8 mouse cellular contexts compared by ENCODE assay signal in the genomic region with DNA sequence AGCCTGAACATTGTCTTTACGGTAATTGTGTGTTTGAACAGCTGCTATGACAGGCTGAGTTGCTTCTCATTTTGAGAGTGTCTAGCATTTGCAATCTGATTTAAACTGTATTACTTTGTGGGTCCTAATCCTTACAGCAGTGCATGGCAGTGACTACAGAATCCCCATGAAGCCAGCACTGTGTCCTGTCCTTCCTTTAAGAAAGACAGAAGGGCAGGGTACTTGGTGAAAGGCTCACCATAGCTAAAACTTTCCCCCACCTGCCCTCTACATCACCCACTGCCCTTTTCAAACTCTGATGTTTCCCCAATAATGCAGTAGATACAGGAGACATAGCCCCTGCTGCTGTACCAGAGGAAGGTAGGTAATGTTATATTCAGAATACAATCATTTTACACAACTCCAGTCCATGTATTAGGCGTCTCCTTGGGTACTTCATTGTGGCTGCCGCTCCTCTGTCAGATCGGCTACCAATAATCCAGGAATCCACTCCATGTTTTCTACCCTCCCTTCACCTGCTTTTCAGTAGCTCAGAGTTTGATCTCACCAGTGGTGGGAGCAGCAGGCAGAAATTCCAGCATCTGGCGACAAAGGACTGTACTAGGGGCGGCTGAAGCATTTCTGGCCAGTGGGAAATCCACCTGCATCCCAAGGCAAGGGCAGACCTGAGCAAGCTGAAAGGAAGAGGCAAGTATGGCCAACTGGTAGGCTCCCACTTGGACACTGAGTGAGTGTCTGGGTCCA.
DNase-seq lines count a peak whose midpoint lies in the region; ATAC-seq and TF ChIP-seq lines count a peak whose summit lies in the region.

No protein-coding gene starts in this region.

- DNase-seq in urinary bladder, postnatal 14 days (ENCODE audit: low spot score): peak; percentile 24
- DNase-seq in urinary bladder, postnatal 10 days (ENCODE audit: low spot score): no peak
- DNase-seq in hindbrain, postnatal 0 days (ENCODE audit: low spot score): peak; percentile 92
- DNase-seq in left cerebral cortex, postnatal 14 days (ENCODE audit: low spot score in 2 of 2): peak; percentile 67 to 87
- peak; percentile 47 for DNase-seq in stomach, postnatal 0 days (ENCODE audit: low spot score)
- no peak for DNase-seq in gastrocnemius, postnatal 14 days

- ATAC-seq in embryonic facial prominence, embryonic 13.5 days (ENCODE audit: insufficient number of reproducible peaks, insufficient read depth, low FRiP score, low TSS enrichment, low read depth): peak; percentile 20; the same call in 1 of the 2 replicates
- peak; percentile 91 for ATAC-seq in hindbrain, postnatal 0 days
- ATAC-seq in midbrain, embryonic 13.5 days: peak; percentile 84
- ATAC-seq in stomach, postnatal 0 days (ENCODE audit: low FRiP score, low TSS enrichment): peak; percentile 65

- peak overlapping the region; percentile 43 for H3K4me2 ChIP-seq in embryonic facial prominence, embryonic 13.5 days
- peak overlapping the region; percentile 56 for H3K4me2 ChIP-seq in hindbrain, postnatal 0 days (ENCODE audit: low read depth, low read length)
- H3K4me2 ChIP-seq in midbrain, embryonic 13.5 days (replicated peaks): peak overlapping the region; percentile 60
- H3K4me2 ChIP-seq in stomach, postnatal 0 days (replicated peaks; ENCODE audit: low read depth): peak overlapping the region; percentile 3; the same call in 1 of the 2 replicates

- no peak overlapping the region for H3K9ac ChIP-seq in embryonic facial prominence, embryonic 13.5 days
- H3K9ac ChIP-seq in hindbrain, postnatal 0 days (replicated peaks; ENCODE audit: low read length): peak overlapping the region; percentile 45
- peak overlapping the region; percentile 68 for H3K9ac ChIP-seq in midbrain, embryonic 13.5 days (replicated peaks)
- no peak overlapping the region for H3K9ac ChIP-seq in stomach, postnatal 0 days (ENCODE audit: low read length)

- H3K36me3 ChIP-seq in embryonic facial prominence, embryonic 13.5 days: no peaks in the 10 kb centered on the region
- no peaks in the 10 kb centered on the region for H3K36me3 ChIP-seq in hindbrain, postnatal 0 days (ENCODE audit: insufficient read depth, low read length)
- no peaks in the 10 kb centered on the region for H3K36me3 ChIP-seq in midbrain, embryonic 13.5 days
- H3K36me3 ChIP-seq in stomach, postnatal 0 days (ENCODE audit: control insufficient read depth, insufficient read depth, low read length): no peaks in the 10 kb centered on the region

- TF ChIP-seq CTCF in hindbrain, postnatal 0 days (IDR thresholded peaks at IDR 0.05; ENCODE audit: low read depth): no peak; the same call in 1 of the 2 replicates
- TF ChIP-seq CTCF in stomach, postnatal 0 days (IDR thresholded peaks at IDR 0.05; ENCODE audit: low read depth): no peak

- no peaks in the 10 kb centered on the region for H3K9me3 ChIP-seq in embryonic facial prominence, embryonic 13.5 days
- no peaks in the 10 kb centered on the region for H3K9me3 ChIP-seq in hindbrain, postnatal 0 days (ENCODE audit: low read length)
- no peaks in the 10 kb centered on the region for H3K9me3 ChIP-seq in midbrain, embryonic 13.5 days
- no peaks in the 10 kb centered on the region for H3K9me3 ChIP-seq in stomach, postnatal 0 days (ENCODE audit: control insufficient read depth, low read length)

- H3K4me1 ChIP-seq in embryonic facial prominence, embryonic 13.5 days: peaks cover 20% of the 10 kb centered on the region
- H3K4me1 ChIP-seq in hindbrain, postnatal 0 days (ENCODE audit: insufficient read depth, low read length): 0 out of 2 replicates have a peak, but pooled peaks cover 4% of the 10 kb centered on the region
- peaks cover 52% of the 10 kb centered on the region for H3K4me1 ChIP-seq in midbrain, embryonic 13.5 days (replicated peaks)
- H3K4me1 ChIP-seq in stomach, postnatal 0 days (replicated peaks; ENCODE audit: control insufficient read depth, insufficient read depth): no peaks in the 10 kb centered on the region

- no peak overlapping the region for H3K27ac ChIP-seq in embryonic facial prominence, embryonic 13.5 days
- peak overlapping the region; percentile 76 for H3K27ac ChIP-seq in hindbrain, postnatal 0 days
- peak overlapping the region; percentile 86 for H3K27ac ChIP-seq in midbrain, embryonic 13.5 days
- no peak overlapping the region for H3K27ac ChIP-seq in stomach, postnatal 0 days (replicated peaks)

- intact Hi-C loops in left cerebral cortex, postnatal 14 days (cut with DNase I): no loop called here
- intact Hi-C loops in gastrocnemius, postnatal 14 days (cut with DNase I; ENCODE audit: low total_unique reads): no loop called here

- no peaks in the 10 kb centered on the region for H3K27me3 ChIP-seq in embryonic facial prominence, embryonic 13.5 days
- no peaks in the 10 kb centered on the region for H3K27me3 ChIP-seq in hindbrain, postnatal 0 days (ENCODE audit: insufficient read depth, low read length)
- no peaks in the 10 kb centered on the region for H3K27me3 ChIP-seq in midbrain, embryonic 13.5 days
- no peaks in the 10 kb centered on the region for H3K27me3 ChIP-seq in stomach, postnatal 0 days (ENCODE audit: control insufficient read depth, insufficient read depth, low read length)

- H3K4me3 ChIP-seq in embryonic facial prominence, embryonic 13.5 days: peak overlapping the region; percentile 18
- peak overlapping the region; percentile 37 for H3K4me3 ChIP-seq in hindbrain, postnatal 0 days (ENCODE audit: low read length)
- H3K4me3 ChIP-seq in midbrain, embryonic 13.5 days (replicated peaks): peak overlapping the region; percentile 54
- no peak overlapping the region for H3K4me3 ChIP-seq in stomach, postnatal 0 days (ENCODE audit: low read depth, low read length)

- WGBS in embryonic facial prominence, embryonic 13.5 days: 18% methylated on average over 6 of the region's 6 CpGs
- 19% methylated on average over 6 of the region's 6 CpGs for WGBS in hindbrain, postnatal 0 days
- 15% methylated on average over 6 of the region's 6 CpGs for WGBS in midbrain, embryonic 13.5 days
- 17% methylated on average over 6 of the region's 6 CpGs for WGBS in stomach, postnatal 0 days

- TF ChIP-seq EP300 in stomach, postnatal 0 days (optimal IDR thresholded peaks at IDR 0.05): no peak

Comparison
In these comparisons a context has a peak if more than half of its experiments do, and no peak if none do; other contexts are left out.
1. DNase-seq: peak in urinary bladder, postnatal 14 days (single experiment), hindbrain, postnatal 0 days (single experiment), left cerebral cortex, postnatal 14 days (2 of 2) and stomach, postnatal 0 days (single experiment); none in urinary bladder, postnatal 10 days (single experiment) and gastrocnemius, postnatal 14 days (single experiment).
2. ATAC-seq: peak in every context shown above with its lines; median percentile 91 in hindbrain, postnatal 0 days; 84 in midbrain, embryonic 13.5 days; 65 in stomach, postnatal 0 days; 20 in embryonic facial prominence, embryonic 13.5 days.
3. H3K27ac ChIP-seq: peak in hindbrain, postnatal 0 days (single experiment) and midbrain, embryonic 13.5 days (single experiment); none in embryonic facial prominence, embryonic 13.5 days (single experiment) and stomach, postnatal 0 days (single experiment).
4. H3K4me2 ChIP-seq: peak in every context shown above with its lines; median percentile 60 in midbrain, embryonic 13.5 days; 56 in hindbrain, postnatal 0 days; 43 in embryonic facial prominence, embryonic 13.5 days; 3 in stomach, postnatal 0 days.
5. H3K9ac ChIP-seq: peak in hindbrain, postnatal 0 days (single experiment) and midbrain, embryonic 13.5 days (single experiment); none in embryonic facial prominence, embryonic 13.5 days (single experiment) and stomach, postnatal 0 days (single experiment).